Mouse (Mus musculus) forebrain, embryonic 16.5 days (tissue): ENCODE measurements at regions not wholly inside any gene's neighbourhood (a gene's known extent, or its start where the extent isn't known, plus 50 kb on each side); places are given as distances from the start of the nearest gene placed in this dataset.

Experiments
- ATAC-seq: fragments of 200-750 bp; cut with Nextera tagmentation; 2 replicates; pipeline ENCODE4 v1.8.0; 2017; ENCODE audit warnings: mild to moderate bottlenecking, moderate library complexity
- H3K27ac ChIP-seq: fragments of 300-500 bp; sonication (generic); 2 replicates; pipeline ENCODE4 v1.5.1; 2014; ENCODE audit warnings: low read length, control low read depth
- H3K27me3 ChIP-seq: fragments of 300-500 bp; sonication (generic); replicated peaks from 2 replicates; pipeline ENCODE4 v1.6.1; 2014; ENCODE audit warnings: low read length; ENCODE audit not compliant: control insufficient read depth, insufficient read depth
- H3K36me3 ChIP-seq: fragments of 300-500 bp; sonication (generic); 2 replicates; pipeline ENCODE4 v1.6.1; 2014; ENCODE audit not compliant: control insufficient read depth, insufficient read depth
- H3K4me1 ChIP-seq: fragments of 300-500 bp; sonication (generic); replicated peaks from 2 replicates; pipeline ENCODE4 v1.6.1; 2014; ENCODE audit warnings: low read length; ENCODE audit not compliant: control insufficient read depth, insufficient read depth
- H3K4me2 ChIP-seq: fragments of 300-500 bp; sonication (generic); 2 replicates; pipeline ENCODE4 v1.6.1; 2014; ENCODE audit warnings: mild to moderate bottlenecking, low read length, control low read depth
- H3K4me3 ChIP-seq: fragments of 300-500 bp; sonication (generic); replicated peaks from 2 replicates; pipeline ENCODE4 v1.5.1; 2014; ENCODE audit warnings: mild to moderate bottlenecking, low read length, control low read depth
- H3K9ac ChIP-seq: fragments of 300-500 bp; sonication (generic); replicated peaks from 2 replicates; pipeline ENCODE4 v1.6.1; 2014; ENCODE audit warnings: low read depth, low read length, control low read depth
- H3K9me3 ChIP-seq: fragments of 300-500 bp; sonication (generic); 2 replicates; pipeline ENCODE4 v1.6.1; 2016; ENCODE audit warnings: low read length; ENCODE audit not compliant: control insufficient read depth
- WGBS: fragments of 180-500 bp; shearing (Covaris S2); extraction: QIAGEN DNeasy Blood & Tissue Kit; methylation state at CpG from one replicate; pipeline ENCODE4 v1.1.7; 2014; 5-methylcytosine and 5-hydroxymethylcytosine counted together

GRCm38 (mm10) chr14:120846073-120846850, 64.8 kb upstream of the Ipo5 start:
- H3K4me3 ChIP-seq: no peak overlapping the region
- no peaks in the 10 kb centered on the region for H3K36me3 ChIP-seq
- H3K4me1 ChIP-seq: 0 out of 2 replicates have a peak, but pooled peaks cover 3% of the 10 kb centered on the region
- no peaks in the 10 kb centered on the region for H3K9me3 ChIP-seq
- no peak overlapping the region for H3K4me2 ChIP-seq
- H3K27me3 ChIP-seq: no peaks in the 10 kb centered on the region
- WGBS: 68% methylated on average over 10 of the region's 10 CpGs
- no peak for ATAC-seq
- H3K27ac ChIP-seq: no peak overlapping the region
- H3K9ac ChIP-seq: no peak overlapping the region

GRCm38 (mm10) chr14:120847006-120847405, 64.0 kb upstream of the Ipo5 start:
- ATAC-seq: peak; percentile 77
- Histone ChIP-seq H3K9me3 (no peaks in the 10 kb centered on the region), H3K27me3 (no peaks in the 10 kb centered on the region), H3K4me2 (no peak overlapping the region), H3K9ac (no peak overlapping the region), H3K27ac (no peak overlapping the region), H3K4me3 (no peak overlapping the region), H3K36me3 (no peaks in the 10 kb centered on the region), H3K4me1 (0 out of 2 replicates have a peak, but pooled peaks cover 3% of the 10 kb centered on the region)
- WGBS: 79% methylated on average over 5 of the region's 5 CpGs

DNA sequence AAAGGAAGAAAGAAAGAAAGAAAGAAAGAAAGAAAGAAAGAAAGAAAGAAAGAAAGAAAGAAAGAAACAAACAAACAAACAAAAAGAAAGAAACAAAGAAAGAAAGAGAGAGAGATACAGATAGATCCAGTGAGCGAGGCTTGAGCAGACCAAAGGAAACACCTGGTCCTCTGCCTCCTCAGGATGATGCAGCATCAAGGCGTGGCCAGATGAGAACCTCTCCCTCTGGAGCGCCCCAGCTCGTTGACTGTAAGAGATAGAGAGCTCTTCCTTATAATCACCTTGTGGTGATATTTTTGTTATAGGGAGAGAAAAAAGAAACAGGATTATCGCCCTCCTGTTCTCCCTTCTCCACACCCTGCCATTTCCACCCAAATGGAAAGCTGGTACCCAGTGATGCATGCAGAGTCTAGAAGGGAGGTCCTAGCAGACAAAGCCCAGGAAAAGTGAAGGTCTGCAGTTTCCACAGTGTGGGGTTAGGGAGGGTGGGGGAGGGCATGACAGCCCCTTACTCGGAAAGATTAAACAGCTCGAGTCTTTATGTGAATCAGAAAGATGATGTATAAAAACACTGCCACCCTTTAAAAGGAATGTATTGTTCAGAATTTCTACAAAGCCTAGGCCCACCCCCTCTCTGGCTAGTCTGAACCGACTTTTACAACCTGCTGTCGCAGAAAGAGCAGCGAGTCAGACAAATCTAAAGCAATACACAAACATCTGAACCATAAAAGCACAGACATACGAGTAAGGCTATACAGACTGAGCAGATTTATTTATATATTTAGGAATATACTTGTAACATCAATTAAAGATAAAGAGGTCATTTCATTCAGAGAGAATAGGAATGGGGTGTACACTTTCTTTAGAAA, 62.7 kb upstream of the Ipo5 start:
- Histone ChIP-seq H3K4me3 (no peak overlapping the region), H3K27me3 (no peaks in the 10 kb centered on the region), H3K4me2 (no peak overlapping the region), H3K4me1 (0 out of 2 replicates have a peak, but pooled peaks cover 3% of the 10 kb centered on the region), H3K9me3 (no peaks in the 10 kb centered on the region), H3K36me3 (no peaks in the 10 kb centered on the region), H3K27ac (no peak overlapping the region), H3K9ac (no peak overlapping the region)
- 38% methylated on average over 11 of the region's 11 CpGs for WGBS
- no peak for ATAC-seq

DNA sequence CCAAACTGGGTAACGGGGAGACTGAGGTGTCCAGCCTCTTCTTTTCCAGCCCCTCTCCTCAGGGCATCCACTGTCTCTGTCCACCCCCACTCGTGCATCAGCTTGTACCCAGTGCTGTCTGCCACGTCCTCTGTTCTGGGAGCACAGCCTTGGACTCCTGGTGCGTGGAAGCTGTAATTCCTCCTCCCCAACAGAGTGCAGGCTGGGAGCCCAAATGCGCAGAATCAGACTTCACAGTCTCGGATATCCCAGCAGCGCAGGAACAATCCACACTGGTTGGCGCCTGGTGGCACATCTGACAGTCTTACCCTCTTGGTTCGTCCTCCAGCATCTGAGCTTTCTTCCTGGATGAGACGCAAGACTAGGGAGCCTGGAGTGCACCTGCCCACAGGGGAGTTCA, 61.9 kb upstream of the Ipo5 start:
- H3K27me3 ChIP-seq: no peaks in the 10 kb centered on the region
- H3K27ac ChIP-seq: no peak overlapping the region
- no peak overlapping the region for H3K4me3 ChIP-seq
- ATAC-seq: no peak
- no peaks in the 10 kb centered on the region for H3K36me3 ChIP-seq
- H3K9ac ChIP-seq: no peak overlapping the region
- 0 out of 2 replicates have a peak, but pooled peaks cover 3% of the 10 kb centered on the region for H3K4me1 ChIP-seq
- 74% methylated on average over 10 of the region's 10 CpGs for WGBS
- no peaks in the 10 kb centered on the region for H3K9me3 ChIP-seq
- H3K4me2 ChIP-seq: no peak overlapping the region

- Histone ChIP-seq H3K27ac (no peak overlapping the region), H3K36me3 (no peaks in the 10 kb centered on the region), H3K4me3 (no peak overlapping the region), H3K4me1 (no peaks in the 10 kb centered on the region), H3K27me3 (no peaks in the 10 kb centered on the region), H3K9me3 (no peaks in the 10 kb centered on the region; the same call in 1 of the 2 replicates), H3K4me2 (no peak overlapping the region), H3K9ac (no peak overlapping the region)
- no peak for ATAC-seq
- WGBS: 91% methylated on average over 5 of the region's 5 CpGs
Observed at GRCm38 (mm10) chr14:120853643-120854042, 57.4 kb upstream of the Ipo5 start.

DNA sequence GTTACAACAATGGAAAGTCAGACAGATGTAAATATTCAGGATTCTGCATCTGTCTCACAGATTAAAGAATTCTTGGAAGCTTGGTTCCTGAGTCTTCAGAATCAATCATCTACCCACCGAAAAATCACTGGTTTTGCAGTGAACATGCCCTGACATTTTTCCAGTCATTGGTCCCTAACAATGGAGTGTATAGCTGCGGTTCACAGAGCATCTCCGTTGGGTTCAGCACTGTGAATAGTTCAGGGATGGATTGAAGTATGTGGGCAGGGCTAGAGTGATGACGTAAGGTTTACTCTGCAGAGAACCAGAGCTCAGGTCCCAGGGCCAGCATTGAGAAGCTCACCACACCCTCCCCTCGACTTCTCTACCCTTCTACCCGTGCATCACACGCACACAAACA, 56.5 kb upstream of the Ipo5 start:
- Histone ChIP-seq H3K27ac (peak overlapping the region; percentile 17; the same call in 1 of the 2 replicates), H3K9ac (no peak overlapping the region), H3K9me3 (no peaks in the 10 kb centered on the region; the same call in 1 of the 2 replicates), H3K36me3 (no peaks in the 10 kb centered on the region), H3K4me3 (no peak overlapping the region), H3K4me2 (no peak overlapping the region), H3K4me1 (no peaks in the 10 kb centered on the region), H3K27me3 (no peaks in the 10 kb centered on the region)
- no peak for ATAC-seq
- 65% methylated on average over 7 of the region's 7 CpGs for WGBS

GRCm38 (mm10) chr14:120855181-120855580, 55.8 kb upstream of the Ipo5 start:
- Histone ChIP-seq H3K27ac (peak overlapping the region; percentile 17), H3K36me3 (no peaks in the 10 kb centered on the region), H3K9me3 (no peaks in the 10 kb centered on the region; the same call in 1 of the 2 replicates), H3K27me3 (no peaks in the 10 kb centered on the region), H3K4me1 (no peaks in the 10 kb centered on the region), H3K4me2 (no peak overlapping the region), H3K9ac (no peak overlapping the region), H3K4me3 (no peak overlapping the region)
- ATAC-seq: peak; percentile 86
- WGBS: 76% methylated on average over 13 of the region's 13 CpGs
